Mouse (Mus musculus): ENCODE results near the gene Dlg4. TPM values are rescaled to one million over a fixed set of nuclear protein-coding genes. Genes with fewer than 3 reads are reported as not detected.
"Not testable (repeated sequence)": the region's sequence is repeated elsewhere in the genome, so short reads cannot be mapped to it uniquely, and the experiment has no call there.

Gene Dlg4
- polyA plus RNA-seq, 1 experiment: 19.4 TPM

DNA sequence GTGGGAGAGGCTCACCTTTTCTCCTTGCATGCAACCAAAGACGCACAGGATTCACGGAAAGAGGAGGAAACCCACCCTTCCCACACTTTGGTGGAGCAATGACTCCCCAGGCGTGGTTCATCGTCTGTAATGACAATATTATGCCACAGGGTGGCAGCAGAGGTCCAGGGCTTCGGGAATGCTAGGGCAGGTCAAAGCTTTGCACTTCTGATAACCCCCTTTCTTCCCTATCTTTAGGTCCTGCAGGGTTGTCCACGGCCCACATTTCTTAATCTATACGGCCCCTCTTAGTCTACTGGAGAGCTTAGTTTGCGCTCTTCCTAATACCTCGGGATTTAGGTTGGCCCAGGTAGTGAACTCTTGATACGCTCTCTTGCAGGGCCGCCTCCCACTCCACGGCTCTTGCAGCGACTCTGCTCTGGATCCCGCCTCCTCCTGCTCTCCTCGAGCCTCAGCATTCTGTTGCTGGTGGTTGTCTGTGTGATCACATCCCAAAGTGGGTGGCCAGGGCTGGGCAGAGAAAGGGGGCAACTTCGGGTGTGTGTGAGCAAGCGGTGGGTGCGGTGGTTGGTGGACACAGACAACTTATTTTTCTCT, 39.0 kb downstream of the Dlg4 start:
- Histone ChIP-seq H3K4me1 (ENCODE audit: control insufficient read depth, insufficient read depth, low read length) (no peaks in the 10 kb centered on the region), H3K27ac (ENCODE audit: control insufficient read depth, insufficient read depth, low read depth, low read length, poor library complexity) (no peak overlapping the region), H3K4me3 (replicated peaks; ENCODE audit: control insufficient read depth, low read depth, low read length) (no peak overlapping the region)
- TF ChIP-seq CTCF (IDR thresholded peaks at IDR 0.05; ENCODE audit: control insufficient read depth, insufficient read depth, low read length) (peak; percentile 95), POLR2A (IDR thresholded peaks at IDR 0.05; ENCODE audit: borderline replicate concordance, control insufficient read depth, low read depth, low read length) (no peak)
- WGBS: 33% methylated on average over 18 of the region's 18 CpGs

DNA sequence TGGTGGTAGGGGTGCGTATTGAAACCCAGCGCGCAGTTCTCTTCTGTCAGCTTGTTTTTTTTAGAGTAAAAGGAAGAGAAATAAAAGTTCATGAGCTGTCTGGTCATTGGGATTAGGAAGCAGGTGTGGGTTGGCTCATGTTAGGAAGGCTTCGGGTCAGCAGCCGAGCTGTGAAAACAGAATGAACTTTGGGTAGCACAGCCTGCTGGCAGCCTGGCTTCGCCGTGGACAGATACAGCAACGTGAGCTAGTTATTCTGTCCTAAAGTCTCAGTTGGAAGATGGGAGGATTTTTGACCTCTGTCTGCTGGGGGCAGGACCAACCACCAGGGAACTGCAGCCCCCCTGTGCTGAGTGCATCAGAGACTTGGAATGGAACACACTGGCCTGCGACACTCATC, 41.1 kb downstream of the Dlg4 start:
- 89% methylated on average over 9 of the region's 9 CpGs for WGBS
- H3K4me1 ChIP-seq (ENCODE audit: control insufficient read depth, insufficient read depth, low read length): no peaks in the 10 kb centered on the region
- H3K27ac ChIP-seq (ENCODE audit: control insufficient read depth, insufficient read depth, low read depth, low read length, poor library complexity): no peak overlapping the region
- TF ChIP-seq CTCF (IDR thresholded peaks at IDR 0.05; ENCODE audit: control insufficient read depth, insufficient read depth, low read length) (no peak), POLR2A (IDR thresholded peaks at IDR 0.05; ENCODE audit: borderline replicate concordance, control insufficient read depth, low read depth, low read length) (no peak)
- H3K4me3 ChIP-seq (replicated peaks; ENCODE audit: control insufficient read depth, low read depth, low read length): no peak overlapping the region

DNA sequence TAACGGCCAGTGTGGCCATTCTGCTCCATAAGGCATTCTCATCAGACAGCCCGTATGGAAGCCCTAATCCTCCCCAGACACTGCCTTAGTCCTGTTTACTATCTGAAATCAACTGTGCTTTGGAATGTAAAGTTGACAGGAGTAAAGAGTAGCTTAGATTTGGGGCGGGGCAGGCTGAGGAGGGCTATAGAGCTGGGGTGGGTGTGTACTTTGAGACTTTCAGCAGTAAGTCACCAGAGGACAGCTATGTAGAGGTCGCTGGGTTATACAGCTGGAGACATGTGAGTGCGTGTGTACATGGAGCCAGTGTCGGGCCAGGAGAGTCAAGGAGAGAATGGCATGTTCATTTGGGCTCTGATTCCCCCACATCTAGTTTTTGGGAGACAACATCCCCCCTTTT, 43.2 kb downstream of the Dlg4 start:
- Histone ChIP-seq H3K4me1 (ENCODE audit: control insufficient read depth, insufficient read depth, low read length) (no peaks in the 10 kb centered on the region), H3K27ac (ENCODE audit: control insufficient read depth, insufficient read depth, low read depth, low read length, poor library complexity) (no peak overlapping the region), H3K4me3 (replicated peaks; ENCODE audit: control insufficient read depth, low read depth, low read length) (no peak overlapping the region)
- WGBS: 77% methylated on average over 6 of the region's 6 CpGs
- TF ChIP-seq POLR2A (IDR thresholded peaks at IDR 0.05; ENCODE audit: borderline replicate concordance, control insufficient read depth, low read depth, low read length) (no peak), CTCF (IDR thresholded peaks at IDR 0.05; ENCODE audit: control insufficient read depth, insufficient read depth, low read length) (no peak)

DNA sequence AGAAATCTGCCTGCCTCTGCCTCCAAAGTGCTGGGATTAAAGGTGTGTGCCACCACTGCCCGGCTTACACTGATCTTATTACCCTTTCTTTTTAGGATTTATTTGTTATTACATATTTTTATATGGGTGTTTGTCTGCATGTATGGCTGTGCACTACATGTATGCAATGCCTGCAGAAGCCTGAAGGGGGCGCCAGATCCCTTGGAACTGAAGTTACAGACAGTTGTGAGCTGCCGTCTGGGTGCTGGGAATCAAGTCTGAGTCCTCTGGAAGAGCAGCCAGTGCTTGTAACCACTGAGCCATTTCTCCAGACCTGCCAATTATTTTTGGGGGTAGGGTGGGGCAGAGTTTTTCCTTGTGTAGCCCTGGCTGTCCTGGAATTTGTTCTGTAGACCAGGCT, 46.3 kb downstream of the Dlg4 start:
- H3K4me1 ChIP-seq (ENCODE audit: control insufficient read depth, insufficient read depth, low read length): no peaks in the 10 kb centered on the region
- no peak for TF ChIP-seq CTCF (IDR thresholded peaks at IDR 0.05; ENCODE audit: control insufficient read depth, insufficient read depth, low read length)
- no peak for TF ChIP-seq POLR2A (IDR thresholded peaks at IDR 0.05; ENCODE audit: borderline replicate concordance, control insufficient read depth, low read depth, low read length)
- no peak overlapping the region for H3K4me3 ChIP-seq (replicated peaks; ENCODE audit: control insufficient read depth, low read depth, low read length)
- no peak overlapping the region for H3K27ac ChIP-seq (ENCODE audit: control insufficient read depth, insufficient read depth, low read depth, low read length, poor library complexity)
- WGBS: 69% methylated on average over 3 of the region's 3 CpGs

DNA sequence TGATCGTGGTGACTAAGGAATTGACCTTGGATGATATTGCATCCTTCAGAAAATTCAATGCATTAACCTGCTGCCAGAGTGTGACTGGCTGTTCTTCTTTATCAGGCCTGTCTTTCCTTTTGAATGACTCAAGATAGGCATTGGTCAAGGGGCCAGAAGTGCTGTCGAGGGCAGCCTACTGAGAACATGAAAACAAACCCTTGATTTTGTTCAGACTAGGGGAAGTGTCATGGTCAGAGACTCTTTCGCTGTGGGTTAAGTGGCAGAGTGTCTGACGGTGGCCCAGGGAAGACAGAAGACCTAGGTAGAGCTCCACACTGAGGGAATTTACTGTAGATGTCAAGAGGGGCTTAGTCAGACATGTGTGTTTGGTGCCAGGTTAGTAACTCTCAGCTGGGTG, 50.0 kb downstream of the Dlg4 start:
- TF ChIP-seq CTCF (IDR thresholded peaks at IDR 0.05; ENCODE audit: control insufficient read depth, insufficient read depth, low read length): no peak
- no peak for TF ChIP-seq POLR2A (IDR thresholded peaks at IDR 0.05; ENCODE audit: borderline replicate concordance, control insufficient read depth, low read depth, low read length)
- Histone ChIP-seq H3K4me3 (replicated peaks; ENCODE audit: control insufficient read depth, low read depth, low read length) (no peak overlapping the region), H3K4me1 (ENCODE audit: control insufficient read depth, insufficient read depth, low read length) (no peaks in the 10 kb centered on the region), H3K27ac (ENCODE audit: control insufficient read depth, insufficient read depth, low read depth, low read length, poor library complexity) (no peak overlapping the region)
- WGBS: 70% methylated on average over 4 of the region's 4 CpGs

DNA sequence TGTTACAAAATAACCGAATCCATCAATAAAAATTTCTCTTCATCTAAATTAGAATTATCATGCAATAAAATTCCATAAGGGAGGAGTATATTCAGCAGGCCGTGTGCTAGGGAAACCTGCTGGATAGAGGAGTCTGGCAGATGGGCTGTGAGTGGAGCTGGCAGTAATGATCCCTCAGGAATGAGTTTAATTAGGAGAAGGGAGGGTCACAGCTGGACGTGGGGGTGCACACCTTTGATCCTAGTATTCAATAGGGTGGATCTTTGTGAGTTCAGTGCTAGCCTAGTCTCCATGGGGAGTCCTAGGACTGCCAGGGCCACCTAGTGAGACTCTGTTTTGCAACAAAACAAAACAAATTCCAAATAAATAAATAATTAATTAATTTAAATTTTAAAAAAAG, 51.5 kb downstream of the Dlg4 start:
- WGBS: 70% methylated on average over 3 of the region's 3 CpGs
- H3K4me3 ChIP-seq (replicated peaks; ENCODE audit: control insufficient read depth, low read depth, low read length): no peak overlapping the region
- no peak overlapping the region for H3K27ac ChIP-seq (ENCODE audit: control insufficient read depth, insufficient read depth, low read depth, low read length, poor library complexity)
- no peaks in the 10 kb centered on the region for H3K4me1 ChIP-seq (ENCODE audit: control insufficient read depth, insufficient read depth, low read length)
- TF ChIP-seq POLR2A (IDR thresholded peaks at IDR 0.05; ENCODE audit: borderline replicate concordance, control insufficient read depth, low read depth, low read length) (no peak), CTCF (IDR thresholded peaks at IDR 0.05; ENCODE audit: control insufficient read depth, insufficient read depth, low read length) (no peak)

DNA sequence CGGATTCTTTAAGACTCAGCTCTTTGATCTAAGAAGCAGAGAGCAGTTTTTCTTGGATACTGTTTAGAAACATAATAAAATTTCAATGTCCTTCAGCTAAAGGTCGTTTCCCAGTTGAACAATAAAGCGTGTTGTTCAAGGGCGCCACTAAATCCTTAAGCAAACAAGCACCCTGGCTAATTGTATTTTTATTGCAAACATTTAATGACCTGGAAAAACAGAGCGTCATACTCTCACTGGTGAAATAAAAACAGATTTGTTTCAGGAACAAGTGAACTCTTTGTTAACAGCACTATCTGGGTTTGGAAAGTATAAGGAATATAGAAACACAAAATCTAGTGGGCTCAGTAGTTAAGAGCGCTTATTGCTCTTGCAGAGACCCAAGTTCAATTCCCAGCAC, 53.3 kb downstream of the Dlg4 start:
- Histone ChIP-seq H3K27ac (ENCODE audit: control insufficient read depth, insufficient read depth, low read depth, low read length, poor library complexity) (no peak overlapping the region), H3K4me3 (replicated peaks; ENCODE audit: control insufficient read depth, low read depth, low read length) (no peak overlapping the region), H3K4me1 (ENCODE audit: control insufficient read depth, insufficient read depth, low read length) (no peaks in the 10 kb centered on the region; the same call in 1 of the 2 replicates)
- TF ChIP-seq POLR2A (IDR thresholded peaks at IDR 0.05; ENCODE audit: borderline replicate concordance, control insufficient read depth, low read depth, low read length) (no peak), CTCF (IDR thresholded peaks at IDR 0.05; ENCODE audit: control insufficient read depth, insufficient read depth, low read length) (no peak)
- 85% methylated on average over 6 of the region's 6 CpGs for WGBS

DNA sequence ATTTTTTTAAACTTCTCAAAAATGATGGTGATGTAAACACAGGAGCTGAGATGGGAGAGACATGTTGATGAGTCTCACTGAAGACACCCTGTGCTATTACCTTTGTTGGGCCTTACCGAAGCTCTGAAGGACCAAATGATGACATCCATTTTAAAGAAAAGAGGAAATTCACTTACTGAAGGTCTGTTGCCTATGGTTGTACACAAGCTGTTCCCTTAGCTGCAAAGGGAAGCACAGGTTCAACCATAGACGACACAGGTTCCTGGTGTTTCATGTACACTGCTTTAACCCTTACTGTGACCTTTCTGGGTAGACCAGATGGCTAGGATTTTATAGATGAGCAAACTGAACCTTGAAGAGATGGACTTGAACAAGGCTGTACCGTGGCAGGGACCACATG, 53.9 kb downstream of the Dlg4 start:
- not testable (repeated sequence) for H3K4me1 ChIP-seq (ENCODE audit: control insufficient read depth, insufficient read depth, low read length); H3K27ac ChIP-seq (ENCODE audit: control insufficient read depth, insufficient read depth, low read depth, low read length, poor library complexity); H3K4me3 ChIP-seq (replicated peaks; ENCODE audit: control insufficient read depth, low read depth, low read length)
- 8% methylated on average over 3 of the region's 3 CpGs for WGBS

DNA sequence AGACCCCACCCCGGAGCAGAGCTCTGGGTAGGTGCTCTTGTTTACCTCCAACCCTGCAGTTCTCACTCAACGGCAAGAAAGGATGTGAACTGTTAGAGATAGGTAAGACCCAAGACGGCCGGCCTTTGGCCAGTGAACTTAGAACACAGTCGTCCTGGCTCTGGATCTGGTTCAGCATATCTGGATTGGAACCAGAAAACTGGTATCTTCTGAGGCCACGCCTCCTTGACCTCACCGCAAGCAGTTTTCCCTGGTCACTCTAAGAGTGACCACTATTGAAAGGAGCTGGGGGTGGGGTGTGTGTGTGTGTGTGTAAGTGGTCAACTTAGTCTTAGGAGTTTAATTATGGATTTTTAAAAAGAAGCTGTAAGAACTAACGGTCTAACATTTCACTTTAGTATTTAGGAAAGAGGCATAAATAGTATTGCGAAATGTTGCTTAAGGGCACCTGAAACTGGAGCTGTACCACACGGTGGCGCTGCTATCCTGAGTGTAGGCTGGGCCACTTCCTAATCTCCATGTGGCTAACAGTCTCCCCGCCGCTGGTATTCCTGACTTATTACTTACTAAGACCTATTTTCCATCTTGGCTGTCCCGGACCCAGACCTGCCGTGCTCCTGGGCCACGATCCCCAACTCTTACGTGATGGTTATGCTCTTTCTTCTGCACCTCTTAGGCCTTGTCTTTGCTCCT, 57.8 kb downstream of the Dlg4 start:
- Histone ChIP-seq H3K4me1 (ENCODE audit: control insufficient read depth, insufficient read depth, low read length) (peaks cover 1% of the 10 kb centered on the region), H3K4me3 (replicated peaks; ENCODE audit: control insufficient read depth, low read depth, low read length) (no peak overlapping the region), H3K27ac (ENCODE audit: control insufficient read depth, insufficient read depth, low read depth, low read length, poor library complexity) (no peak overlapping the region)
- TF ChIP-seq CTCF (IDR thresholded peaks at IDR 0.05; ENCODE audit: control insufficient read depth, insufficient read depth, low read length) (peak; percentile 89), POLR2A (IDR thresholded peaks at IDR 0.05; ENCODE audit: borderline replicate concordance, control insufficient read depth, low read depth, low read length) (no peak)
- WGBS: 34% methylated on average over 17 of the region's 17 CpGs
